Mouse (Mus musculus) kidney, adult 11 months (tissue): ENCODE measurements around the gene Jakmip3.

Experiments used
- DNase-seq: peaks from one replicate; pipeline ENCODE4 v3.0.0; 2022

Jakmip3 gene

DNA sequence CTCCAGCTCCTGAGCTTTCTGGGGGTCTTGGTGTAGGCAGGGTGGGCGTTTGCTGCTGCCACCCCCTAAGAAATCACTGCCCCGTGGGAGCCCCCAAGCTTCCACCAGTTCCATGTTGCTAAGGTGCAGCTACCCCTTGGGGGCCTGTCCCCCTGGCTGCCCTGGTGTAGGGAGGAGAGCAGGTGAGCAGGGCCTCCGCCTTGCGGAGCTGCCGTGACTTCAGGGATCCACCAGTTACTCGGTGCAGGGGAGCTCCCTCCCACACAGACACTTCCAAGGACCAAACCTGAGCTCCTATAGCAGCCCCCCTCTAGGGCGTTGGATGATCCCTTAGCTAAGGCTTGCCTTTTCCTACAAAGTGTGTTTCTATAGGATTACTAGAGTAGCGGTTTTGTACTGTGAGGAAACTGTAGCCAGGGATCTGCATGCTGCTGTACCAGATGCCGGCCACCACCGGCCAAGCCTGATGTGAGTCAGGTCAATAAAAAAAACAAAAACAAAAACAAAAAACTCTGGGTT, 160.8 kb downstream of the Jakmip3 start:
- no peak for DNase-seq

- DNase-seq, result no peak
Measured at GRCm38 (mm10) chr7:139101826-139102225, 161.3 kb downstream of the Jakmip3 start.

GRCm38 (mm10) chr7:139103960-139104381, 163.4 kb downstream of the Jakmip3 start:
- DNase-seq, result no peak

DNA sequence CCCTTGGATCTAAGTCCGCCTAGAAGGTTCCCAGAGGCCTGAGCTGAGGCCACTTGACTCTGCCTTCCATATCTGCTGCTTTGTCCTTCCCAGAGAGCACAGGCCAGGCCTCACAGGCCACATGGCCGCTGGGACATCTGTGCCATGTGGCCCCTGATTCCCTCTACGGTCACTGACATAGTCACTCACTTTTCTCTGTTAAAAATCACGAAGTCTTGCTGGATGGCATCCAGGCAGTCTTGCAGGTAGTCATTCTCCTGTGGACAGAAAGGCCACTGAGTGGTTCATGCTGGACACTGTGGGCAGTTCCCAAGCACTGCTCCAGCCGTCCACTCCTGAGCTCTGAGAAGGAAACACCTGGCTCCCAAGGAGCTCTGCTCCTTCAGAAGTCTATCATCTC, 164.5 kb downstream of the Jakmip3 start:
- no peak for DNase-seq

DNA sequence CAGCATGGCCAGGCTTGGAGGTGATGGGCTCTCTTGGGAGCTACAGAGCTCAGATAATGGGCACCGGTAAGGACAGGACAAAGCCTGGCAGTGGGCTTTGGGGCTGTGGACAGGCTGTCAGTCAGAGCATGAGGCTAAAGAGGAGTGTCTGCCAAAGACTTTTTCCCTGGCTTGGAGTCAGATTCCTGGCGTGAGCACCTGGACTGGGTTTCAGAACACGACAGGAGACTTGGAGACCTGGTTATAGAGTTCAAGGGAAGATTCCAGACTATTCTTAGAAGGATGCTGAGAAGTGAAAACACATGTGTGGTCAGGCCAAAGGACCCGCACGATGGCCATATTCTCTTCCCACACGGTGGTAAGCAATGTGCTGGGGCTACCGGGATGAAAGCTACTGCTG, 165.2 kb downstream of the Jakmip3 start:
- no peak for DNase-seq

DNA sequence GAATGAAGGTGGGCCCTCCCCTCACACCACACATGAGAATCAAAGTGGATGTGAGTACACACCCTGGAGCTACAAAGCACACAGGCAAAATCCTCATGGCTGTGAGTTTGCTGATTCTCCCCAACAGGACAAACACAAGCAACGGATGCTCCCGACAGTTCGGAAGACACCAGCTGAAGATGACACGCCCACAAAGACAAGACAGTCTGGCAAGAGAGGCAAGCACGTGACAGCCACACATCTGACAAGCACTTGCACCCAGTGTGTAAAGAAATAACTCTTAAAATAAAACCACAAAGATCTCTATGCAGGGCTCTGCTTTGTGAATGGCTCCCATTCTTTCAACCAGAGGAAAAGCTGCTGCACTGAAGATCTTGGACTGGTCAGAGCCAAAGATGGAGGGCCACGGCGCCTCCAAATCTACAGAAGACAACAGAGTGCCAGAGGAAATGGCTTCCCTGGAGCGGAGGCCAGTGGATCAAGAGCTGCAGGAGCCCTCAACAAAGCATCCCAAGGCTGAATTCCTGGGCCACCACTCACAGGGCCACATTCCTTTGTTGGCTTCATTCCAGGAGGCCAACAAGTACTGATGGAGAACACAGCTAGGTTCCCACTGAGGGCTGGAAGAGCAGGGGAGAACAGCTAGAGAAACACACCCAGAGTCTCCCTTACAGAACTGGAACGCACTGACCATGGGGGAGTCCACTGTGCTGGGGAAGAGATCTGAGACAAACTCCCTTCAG, 167.5 kb downstream of the Jakmip3 start:
- DNase-seq, result no peak

GRCm38 (mm10) chr7:139119152-139119774, 178.7 kb downstream of the Jakmip3 start:
- peak; percentile 75 for DNase-seq

DNA sequence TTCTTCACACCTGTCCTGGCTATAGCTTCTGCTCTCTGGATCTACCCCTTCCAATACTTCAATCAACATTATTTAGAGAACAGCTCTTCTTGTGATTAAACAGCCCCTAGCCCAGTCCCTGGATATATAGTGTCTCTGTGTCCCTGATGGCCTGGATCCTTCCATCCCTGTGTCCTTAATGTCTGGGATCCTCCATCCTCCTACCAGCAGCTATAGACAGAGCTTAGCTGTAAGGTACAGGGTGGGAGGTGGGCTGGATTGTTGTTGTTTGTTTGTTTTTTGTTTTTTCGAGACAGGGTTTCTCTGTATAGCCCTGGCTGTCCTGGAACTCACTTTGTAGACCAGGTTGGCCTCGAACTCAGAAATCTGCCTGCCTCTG, 179.2 kb downstream of the Jakmip3 start:
- no peak for DNase-seq

DNA sequence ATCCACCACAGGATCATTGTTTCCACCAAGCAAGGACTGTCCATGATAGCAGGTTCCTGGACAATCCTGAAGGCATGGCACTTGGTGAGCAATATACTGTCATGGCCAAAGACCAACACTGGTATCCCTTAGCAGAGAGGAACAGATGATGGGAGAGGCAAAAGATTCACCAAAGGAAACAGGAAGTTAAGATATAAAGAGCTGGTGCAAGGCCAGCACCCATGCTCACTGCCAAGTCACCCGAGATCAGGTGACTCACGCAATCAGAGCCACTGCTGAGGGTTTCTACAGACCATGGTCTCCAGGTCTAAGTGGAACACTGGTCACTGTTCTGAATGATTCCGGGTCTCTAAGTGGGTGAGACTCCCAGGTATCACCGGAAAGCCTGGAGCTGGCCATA, 185.4 kb downstream of the Jakmip3 start:
- DNase-seq, result no peak

GRCm38 (mm10) chr7:139126549-139126948, 186.0 kb downstream of the Jakmip3 start:
- no peak for DNase-seq

DNA sequence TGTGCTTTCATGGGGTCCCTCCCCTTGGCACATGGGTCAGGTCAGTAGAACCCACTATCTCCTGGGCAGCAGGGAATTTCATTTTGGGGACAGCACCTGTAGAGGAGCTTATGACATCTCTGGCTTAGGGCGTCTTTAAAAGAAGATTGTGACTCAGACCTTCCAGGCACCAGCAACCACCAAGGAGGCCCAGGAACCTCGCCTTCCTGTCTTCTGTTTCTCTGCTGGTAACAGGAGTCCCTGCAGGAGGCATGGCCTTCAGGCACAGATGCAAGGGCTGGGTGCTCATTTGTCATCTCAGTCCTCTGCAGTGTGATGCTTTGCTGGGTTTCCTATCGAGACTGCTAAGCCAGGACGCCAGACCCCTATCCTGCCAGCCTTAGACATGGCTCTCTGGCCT, 188.5 kb downstream of the Jakmip3 start:
- DNase-seq, result no peak

DNA sequence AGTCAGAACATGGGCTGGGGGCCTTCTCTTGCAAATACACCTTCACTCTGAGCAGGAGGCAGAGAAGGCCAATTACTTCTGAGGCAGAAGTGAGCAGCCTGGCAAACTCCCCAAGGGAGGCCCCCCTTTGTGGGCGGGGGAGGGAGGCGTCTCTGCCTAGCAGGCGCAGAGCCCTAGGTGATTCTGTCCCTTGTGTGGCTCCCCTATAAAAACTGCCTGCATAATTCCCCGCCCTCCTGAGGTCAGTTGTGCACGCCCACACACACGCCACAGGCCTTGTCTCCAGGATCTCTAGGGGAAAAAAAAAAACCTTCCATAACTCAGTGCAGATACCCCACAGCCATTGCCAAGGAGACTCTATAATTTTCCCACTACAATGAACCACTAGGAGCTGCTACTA, 189.8 kb downstream of the Jakmip3 start:
- DNase-seq, result no peak

- DNase-seq, result no peak
Measured at GRCm38 (mm10) chr7:139131538-139131937, 191.0 kb downstream of the Jakmip3 start.

DNA sequence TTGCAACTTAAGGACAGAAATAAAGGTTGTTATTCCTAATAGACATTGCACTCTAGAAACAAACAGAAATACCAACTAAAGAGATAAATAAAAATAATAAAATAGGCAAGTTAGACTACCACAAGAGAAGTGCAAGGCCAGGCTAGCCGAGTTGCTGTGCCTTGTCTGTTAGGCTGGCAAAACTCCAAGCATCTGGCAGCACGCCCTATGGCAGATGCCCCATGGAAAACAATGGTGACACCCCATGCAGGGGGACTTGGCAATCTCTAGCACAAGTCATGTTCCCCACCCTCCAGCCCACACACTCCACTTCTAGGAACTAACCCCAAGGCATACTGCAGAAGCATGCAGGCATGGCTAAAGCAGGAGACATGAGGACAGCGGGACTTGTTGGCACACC, 192.9 kb downstream of the Jakmip3 start:
- no peak for DNase-seq
